Mouse (Mus musculus) stomach, postnatal 0 days (tissue): ENCODE data around the gene Dhrs7. TPM values are rescaled to one million over a fixed set of nuclear protein-coding genes. Genes with fewer than 3 reads are reported as not detected.

Experiments used
- ATAC-seq: fragments of 200-750 bp; cut with Nextera tagmentation; 2 replicates; pipeline ENCODE4 v1.8.0; 2017; ENCODE audit not compliant: low FRiP score, low TSS enrichment
- DNase-seq: peaks from one replicate; pipeline ENCODE4 v3.0.0-alpha.2; 2016; ENCODE audit warnings: low spot score
- H3K27ac ChIP-seq: fragments of 300-500 bp; sonication (generic); replicated peaks from 2 replicates; pipeline ENCODE4 v1.5.1; 2014; ENCODE audit warnings: mild to moderate bottlenecking, control low read depth
- H3K27me3 ChIP-seq: fragments of 300-500 bp; sonication (generic); 2 replicates; pipeline ENCODE4 v1.6.1; 2014; ENCODE audit warnings: low read length; ENCODE audit not compliant: control insufficient read depth, insufficient read depth
- H3K36me3 ChIP-seq: fragments of 300-500 bp; sonication (generic); 2 replicates; pipeline ENCODE4 v1.6.1; 2014; ENCODE audit warnings: low read length, mixed read lengths; ENCODE audit not compliant: control insufficient read depth, insufficient read depth
- H3K4me1 ChIP-seq: fragments of 300-500 bp; sonication (generic); replicated peaks from 2 replicates; pipeline ENCODE4 v1.6.1; 2014; ENCODE audit warnings: antibody characterized with exemption; ENCODE audit not compliant: control insufficient read depth, insufficient read depth
- H3K4me2 ChIP-seq: fragments of 300-500 bp; sonication (generic); replicated peaks from 2 replicates; pipeline ENCODE4 v1.6.1; 2014; ENCODE audit warnings: low read depth, mild to moderate bottlenecking, control low read depth, moderate library complexity
- H3K4me3 ChIP-seq: fragments of 300-500 bp; sonication (generic); 2 replicates; pipeline ENCODE4 v1.5.1; 2014; ENCODE audit warnings: low read depth, low read length, control low read depth
- H3K9ac ChIP-seq: fragments of 300-500 bp; sonication (generic); 2 replicates; pipeline ENCODE4 v1.6.1; 2014; ENCODE audit warnings: mild to moderate bottlenecking, low read length, control low read depth, mixed read lengths
- H3K9me3 ChIP-seq: fragments of 300-500 bp; sonication (generic); 2 replicates; pipeline ENCODE4 v1.6.1; 2016; ENCODE audit warnings: low read length; ENCODE audit not compliant: control insufficient read depth
- CTCF ChIP-seq: IDR thresholded peaks from 2 replicates; pipeline ENCODE4 v1.5.1; 2016; ENCODE audit warnings: antibody characterized with exemption, low read depth, mild to moderate bottlenecking, moderate library complexity
- EP300 ChIP-seq: optimal IDR thresholded peaks from 2 replicates; pipeline ENCODE3; 2016; ENCODE audit warnings: antibody characterized with exemption
- WGBS: fragments of 180-500 bp; shearing (Covaris S2); extraction: QIAGEN DNeasy Blood & Tissue Kit; methylation state at CpG from one replicate; pipeline ENCODE4 v1.1.7; 2014; 5-methylcytosine and 5-hydroxymethylcytosine counted together
- polyA plus RNA-seq: library from polyadenylated mRNA; unstranded; fragments of >200 nt; fragmentation: Nextera tagmentation; extraction: Ambion mirVana; gene quantifications from 2 replicates; pipeline ENCODE4 v1.2.1, GENCODE M21; 2015

Gene Dhrs7
- polyA plus RNA-seq, 1 experiment from 2014 or later: 55.9 TPM

- Histone ChIP-seq H3K4me2 (no peak overlapping the region), H3K9me3 (no peaks in the 10 kb centered on the region), H3K4me1 (no peaks in the 10 kb centered on the region), H3K27me3 (no peaks in the 10 kb centered on the region), H3K4me3 (no peak overlapping the region), H3K9ac (no peak overlapping the region), H3K36me3 (no peaks in the 10 kb centered on the region), H3K27ac (no peak overlapping the region)
- 63% methylated on average over 10 of the region's 10 CpGs for WGBS
- ATAC-seq (no peak), DNase-seq (no peak)
- TF ChIP-seq CTCF (no peak), EP300 (no peak)
Observed at GRCm38 (mm10) chr12:72667868-72668469, 3.3 kb upstream of the Dhrs7 start.

- no peak overlapping the region for H3K4me3 ChIP-seq
- no peak for DNase-seq
- H3K4me1 ChIP-seq: no peaks in the 10 kb centered on the region
- no peak overlapping the region for H3K27ac ChIP-seq
- no peaks in the 10 kb centered on the region for H3K36me3 ChIP-seq
- no peak overlapping the region for H3K9ac ChIP-seq
- H3K27me3 ChIP-seq: no peaks in the 10 kb centered on the region
- H3K9me3 ChIP-seq: no peaks in the 10 kb centered on the region
- no peak for TF ChIP-seq EP300
- no peak for TF ChIP-seq CTCF
- ATAC-seq: no peak
- H3K4me2 ChIP-seq: no peak overlapping the region
- 87% methylated on average over 5 of the region's 5 CpGs for WGBS
Observed at GRCm38 (mm10) chr12:72666015-72666414, 1.3 kb upstream of the Dhrs7 start.

GRCm38 (mm10) chr12:72664020-72664734 lies 532 bp downstream of the Dhrs7 start:
- DNase-seq: peak; percentile 55
- no peaks in the 10 kb centered on the region for H3K36me3 ChIP-seq

GRCm38 (mm10) chr12:72655775-72656174 lies 8.9 kb downstream of the Dhrs7 start:
- Histone ChIP-seq H3K27me3 (no peaks in the 10 kb centered on the region), H3K9me3 (no peaks in the 10 kb centered on the region), H3K9ac (no peak overlapping the region), H3K4me2 (no peak overlapping the region), H3K36me3 (no peaks in the 10 kb centered on the region), H3K27ac (no peak overlapping the region), H3K4me1 (no peaks in the 10 kb centered on the region), H3K4me3 (no peak overlapping the region)
- DNase-seq: no peak
- TF ChIP-seq CTCF (no peak), EP300 (no peak)
- no peak for ATAC-seq
- WGBS: 87% methylated on average over 16 of the region's 16 CpGs

More at GRCm38 (mm10) chr12:72664020-72664734, 532 bp downstream of the Dhrs7 start:
- Histone ChIP-seq H3K27me3 (no peaks in the 10 kb centered on the region), H3K4me3 (peak overlapping the region; percentile 59), H3K9me3 (no peaks in the 10 kb centered on the region), H3K4me2 (peak overlapping the region; percentile 88), H3K27ac (peak overlapping the region; percentile 94), H3K9ac (peak overlapping the region; percentile 76), H3K4me1 (no peaks in the 10 kb centered on the region)
- peak; percentile 28; the same call in 1 of the 2 replicates for ATAC-seq
- TF ChIP-seq EP300: no peak
- no peak for TF ChIP-seq CTCF
- WGBS: 3% methylated on average over 28 of the region's 28 CpGs

- TF ChIP-seq CTCF (peak; percentile 85), EP300 (no peak)
- ATAC-seq (no peak), DNase-seq (peak; percentile 62)
- Histone ChIP-seq H3K4me1 (no peaks in the 10 kb centered on the region), H3K27ac (no peak overlapping the region), H3K27me3 (no peaks in the 10 kb centered on the region), H3K36me3 (peaks cover 3% of the 10 kb centered on the region; the same call in 1 of the 2 replicates), H3K9ac (no peak overlapping the region), H3K9me3 (no peaks in the 10 kb centered on the region), H3K4me3 (no peak overlapping the region), H3K4me2 (no peak overlapping the region)
- WGBS: 26% methylated on average over 4 of the region's 4 CpGs
Observed at GRCm38 (mm10) chr12:72654698-72655097, 10.0 kb downstream of the Dhrs7 start.
